Mouse (Mus musculus) telencephalon, adult 2 months (tissue): Measurements from ENCODE around the gene Gm27179.
"Not testable (repeated sequence)": the region's sequence is repeated elsewhere in the genome, so short reads cannot be mapped to it uniquely, and the experiment has no call there.

Experiments used
- DNase-seq: peaks from one replicate; pipeline ENCODE4 v3.0.0-alpha.2; 2011; ENCODE audit warnings: low read depth, low spot score

Gm27179 gene

GRCm38 (mm10) chr14:69512449-69512848, at the start of gene Gm27179:
TSS of gene Gm27179 (minus strand) at chr14:69512549.
- DNase-seq: not testable (repeated sequence)

- not testable (repeated sequence) for DNase-seq
Observed at GRCm38 (mm10) chr14:69557550-69557949, 45.2 kb upstream of the Gm27179 start.

- DNase-seq: not testable (repeated sequence)
Observed at GRCm38 (mm10) chr14:69556820-69557219, 44.5 kb upstream of the Gm27179 start.

GRCm38 (mm10) chr14:69555110-69555831, 42.9 kb upstream of the Gm27179 start, which contains the start of gene Entpd4b:
TSS of gene Entpd4b (plus strand) at chr14:69555424.
- not testable (repeated sequence) for DNase-seq

- DNase-seq: not testable (repeated sequence)
Observed at GRCm38 (mm10) chr14:69547310-69547709, 35.0 kb upstream of the Gm27179 start.

GRCm38 (mm10) chr14:69545052-69545451, 32.7 kb upstream of the Gm27179 start:
- DNase-seq: not testable (repeated sequence)

- not testable (repeated sequence) for DNase-seq
Observed at GRCm38 (mm10) chr14:69544033-69544432, 31.7 kb upstream of the Gm27179 start.

- DNase-seq: not testable (repeated sequence)
Observed at GRCm38 (mm10) chr14:69542695-69543094, 30.3 kb upstream of the Gm27179 start.

GRCm38 (mm10) chr14:69540113-69540512, 27.8 kb upstream of the Gm27179 start:
- not testable (repeated sequence) for DNase-seq

- DNase-seq: not testable (repeated sequence)
Observed at GRCm38 (mm10) chr14:69536539-69536938, 24.2 kb upstream of the Gm27179 start.

GRCm38 (mm10) chr14:69526202-69526601, 13.9 kb upstream of the Gm27179 start:
- DNase-seq: not testable (repeated sequence)

GRCm38 (mm10) chr14:69523001-69523400, 10.7 kb upstream of the Gm27179 start:
- not testable (repeated sequence) for DNase-seq

- not testable (repeated sequence) for DNase-seq
Observed at GRCm38 (mm10) chr14:69520810-69521209, 8.5 kb upstream of the Gm27179 start.

- not testable (repeated sequence) for DNase-seq
Observed at GRCm38 (mm10) chr14:69507000-69507399, 5.3 kb downstream of the Gm27179 start.

- DNase-seq: not testable (repeated sequence)
Observed at GRCm38 (mm10) chr14:69503174-69503573, 9.2 kb downstream of the Gm27179 start, which contains the start of gene Gm16867. TSS of gene Gm16867 (minus strand) at chr14:69503362.

GRCm38 (mm10) chr14:69502440-69503150, 9.8 kb downstream of the Gm27179 start:
- not testable (repeated sequence) for DNase-seq

GRCm38 (mm10) chr14:69496259-69496658, 16.1 kb downstream of the Gm27179 start:
- not testable (repeated sequence) for DNase-seq

- not testable (repeated sequence) for DNase-seq
Observed at GRCm38 (mm10) chr14:69494946-69495345, 17.4 kb downstream of the Gm27179 start.

- DNase-seq: not testable (repeated sequence)
Observed at GRCm38 (mm10) chr14:69494522-69494921, 17.8 kb downstream of the Gm27179 start.

- DNase-seq: not testable (repeated sequence)
Observed at GRCm38 (mm10) chr14:69488001-69488400, 24.3 kb downstream of the Gm27179 start.

- DNase-seq: not testable (repeated sequence)
Observed at GRCm38 (mm10) chr14:69485466-69486135, 26.7 kb downstream of the Gm27179 start.
